Mouse (Mus musculus) brown adipose tissue, adult 24 weeks (tissue): ENCODE results near the gene Bdnf. TPM values are rescaled to one million over a fixed set of nuclear protein-coding genes. Genes with fewer than 3 reads are reported as not detected.

Source experiments
- polyA plus RNA-seq: library from polyadenylated mRNA; stranded (reverse); fragments of >200 nt; gene quantifications from 2 replicates; pipeline ENCODE4 v1.2.4, GENCODE M21; 2012; ENCODE audit not compliant: missing spikeins, insufficient read depth, insufficient read length

Gene Bdnf
- polyA plus RNA-seq, 1 experiment, result not detected

Other genes starting within 250 kb of the Bdnf start
- 24.6 and 24.7 TPM in 2 replicates for gene Lin7c, start 216.2 kb downstream of the Bdnf start, polyA plus RNA-seq
- 8.6 and 9.6 TPM in 2 replicates for gene Lgr4, start 242.9 kb downstream of the Bdnf start, polyA plus RNA-seq